Mouse (Mus musculus): ENCODE measurements around the gene Ormdl2. TPM values are rescaled to one million over a fixed set of nuclear protein-coding genes. Genes with fewer than 3 reads are reported as not detected.

The Ormdl2 gene
- total RNA-seq (2023), result 19.4 to 26.1 TPM (median 22.5 TPM) in 4 replicates

DNA sequence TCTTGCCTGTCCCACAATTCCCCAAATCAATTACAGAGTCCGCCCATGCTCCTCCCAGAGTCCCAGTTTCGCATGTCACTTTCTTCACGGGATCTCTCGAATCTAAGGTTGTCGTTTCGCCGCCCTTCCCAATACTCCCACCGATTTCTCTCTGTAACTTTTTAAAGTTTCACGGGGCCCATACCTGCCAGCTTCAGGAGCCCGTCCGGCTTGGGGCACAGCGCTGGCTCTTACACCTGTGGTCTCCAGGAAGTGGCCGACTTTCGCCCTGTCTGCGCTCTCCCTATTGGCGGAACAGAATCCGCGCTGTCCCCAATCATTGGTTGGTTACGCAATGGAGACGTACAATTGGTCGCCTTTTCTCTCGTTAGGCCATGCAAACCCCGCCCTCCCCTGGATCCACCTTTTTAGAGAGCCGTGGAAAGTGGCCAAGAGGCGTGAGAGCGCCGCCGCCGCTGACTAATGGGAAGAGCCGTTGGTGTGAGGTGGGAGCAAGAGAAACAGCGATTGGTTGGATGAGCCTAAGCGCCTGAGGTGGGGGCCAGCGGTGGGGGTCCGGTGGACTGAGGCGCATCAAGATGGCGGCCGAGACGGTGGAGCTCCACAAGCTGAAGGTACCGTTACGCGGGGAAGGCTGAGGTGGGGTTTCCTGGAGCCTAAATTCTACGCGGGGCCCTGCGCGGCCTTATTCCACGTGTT is at the start of gene Ormdl2:
Gene Ormdl2 (minus strand): TSS at position 288 of the 699 bp plus-strand sequence.

DNA sequence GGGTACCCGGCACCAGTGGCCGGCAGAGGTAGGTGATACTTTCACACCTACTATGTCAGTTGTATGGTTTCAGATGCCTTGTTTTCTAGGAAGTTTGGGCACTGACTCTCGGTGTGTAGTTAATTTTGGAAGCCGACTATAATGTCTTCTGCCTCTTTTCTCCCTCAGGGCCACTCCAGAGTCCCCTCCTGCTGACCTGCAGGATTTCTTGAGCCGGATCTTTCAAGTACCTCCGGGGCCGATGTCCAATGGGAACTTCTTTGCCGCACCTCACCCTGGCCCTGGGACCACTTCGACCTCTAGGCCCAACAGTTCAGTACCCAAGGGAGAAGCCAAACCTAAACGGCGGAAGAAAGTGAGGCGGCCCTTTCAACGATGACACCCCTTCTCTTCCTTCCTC is 4.4 kb downstream of the Ormdl2 start, which contains the start of gene Sarnp:
Gene Sarnp (plus strand): TSS at position 301 of the 400 bp plus-strand sequence.

DNA sequence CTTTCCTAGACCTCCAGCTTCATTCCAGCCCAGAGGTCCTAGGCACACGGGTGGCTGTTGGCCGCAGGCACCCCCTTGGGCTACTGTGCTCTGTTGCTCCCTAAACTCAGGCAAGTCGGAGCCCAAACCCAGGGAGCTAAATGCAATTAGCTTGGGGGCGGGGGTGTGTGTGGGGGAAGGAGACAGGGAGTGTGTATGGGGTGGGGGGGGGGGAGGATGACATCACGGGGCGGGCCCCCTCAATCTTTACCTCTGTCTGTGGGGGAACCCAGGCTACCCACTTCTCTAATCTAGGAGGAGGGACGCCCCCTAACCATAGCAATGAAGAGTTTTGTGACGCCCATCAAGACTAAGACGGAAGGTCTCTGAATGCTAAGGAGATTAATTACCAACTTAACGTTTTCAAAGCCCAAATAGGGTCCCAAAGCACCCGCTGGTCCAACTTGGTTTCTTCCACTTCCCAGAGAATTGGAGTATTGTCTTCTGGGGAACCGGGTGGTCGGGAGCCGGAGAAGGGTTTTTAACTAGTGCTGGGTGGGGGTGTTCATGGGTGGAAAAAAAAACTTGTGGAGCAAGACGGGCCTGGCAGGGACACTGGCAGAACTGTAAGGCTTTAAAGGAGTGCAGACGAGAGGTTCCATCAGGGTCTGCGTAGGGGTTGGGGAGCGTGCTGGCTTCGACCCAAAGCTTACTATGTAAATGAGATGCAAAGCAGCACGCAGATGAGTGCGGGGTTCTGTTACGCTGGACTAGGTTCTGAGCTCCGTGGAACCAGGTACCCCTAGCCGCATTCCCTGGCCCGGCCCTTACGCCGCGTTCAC is 17.0 kb downstream of the Ormdl2 start, which contains the start of gene Tmem198b:
Gene Tmem198b (minus strand): TSS at position 100 of the 821 bp plus-strand sequence.

DNA sequence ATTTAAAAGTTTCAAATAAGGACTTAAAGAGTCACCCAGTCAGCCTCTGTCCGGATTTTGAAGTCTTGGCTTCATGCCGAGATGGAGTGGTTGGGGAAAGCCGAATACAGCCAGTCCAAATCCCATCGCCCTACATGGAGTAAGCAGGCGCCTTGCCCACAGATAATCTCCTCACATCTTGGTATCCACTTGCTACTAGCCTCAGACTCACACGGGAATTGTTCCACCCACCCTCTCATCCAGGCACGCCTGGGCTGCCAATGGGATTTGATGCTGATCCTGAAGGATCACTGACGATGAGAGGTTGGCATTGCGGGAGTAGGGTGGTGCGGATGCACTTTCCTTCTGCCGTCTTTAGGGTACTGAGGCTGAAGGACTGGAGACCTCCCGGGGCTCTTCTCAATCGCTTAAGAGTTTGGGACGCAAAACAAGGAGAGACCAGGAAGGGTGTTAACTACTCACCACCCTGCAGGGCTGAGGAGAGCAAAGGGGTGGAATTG is 17.6 kb downstream of the Ormdl2 start, which contains the start of gene Dnajc14:
Gene Dnajc14 (plus strand): TSS at position 292 of the 500 bp plus-strand sequence.

DNA sequence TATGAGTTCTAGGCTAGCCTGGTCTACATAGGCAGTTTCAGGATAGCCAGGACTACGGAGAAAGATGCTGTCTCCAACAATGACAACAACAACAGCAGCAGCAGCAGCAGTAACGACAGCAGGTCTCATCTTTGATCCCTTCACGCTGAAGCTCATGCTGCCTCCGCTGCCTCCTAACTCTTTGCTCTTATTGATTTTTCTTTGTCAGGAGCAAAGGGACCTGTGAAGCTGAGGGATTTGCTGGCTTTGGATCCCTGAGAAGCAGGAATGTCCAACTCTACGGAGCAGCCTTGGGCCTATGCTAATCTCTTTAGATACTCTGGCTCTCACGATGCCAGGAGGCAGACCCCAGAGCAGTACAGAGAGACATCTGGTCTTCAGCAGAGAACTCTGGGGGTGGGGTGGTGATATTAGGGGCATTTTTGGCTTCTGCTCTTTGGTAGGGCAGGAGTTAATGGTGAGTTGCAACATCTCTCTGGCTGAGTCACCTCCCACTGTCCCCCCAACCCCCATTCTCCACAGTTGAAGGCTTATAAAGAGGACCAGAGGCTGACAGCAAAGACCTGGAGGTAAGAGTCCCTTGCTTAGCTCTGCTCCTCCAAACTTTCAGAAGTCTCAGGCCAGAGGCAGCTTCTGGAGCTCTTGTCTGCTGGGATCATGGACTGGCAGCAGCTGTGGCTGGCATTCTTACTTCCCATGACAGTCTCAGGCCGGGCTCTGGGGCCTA is 30.9 kb downstream of the Ormdl2 start, which contains the start of gene Mmp19:
Gene Mmp19 (plus strand): TSS at position 513 of the 727 bp plus-strand sequence.

Other genes with a start within 250 kb of the Ormdl2 start
- gene Erbb3, start 232.0 kb downstream of the Ormdl2 start, total RNA-seq (2023), result 1.0 to 1.2 TPM (median 1.1 TPM) in 4 replicates
- gene Rps26, start 194.9 kb downstream of the Ormdl2 start, total RNA-seq (2023), result 1,181 to 1,252 TPM (median 1,193 TPM) in 4 replicates
- 0.19 to 0.27 TPM in 2 of 4 replicates, not detected in the others for gene Ikzf4, start 175.7 kb downstream of the Ormdl2 start, total RNA-seq (2023)
- 6.8 to 8.6 TPM (median 7.5 TPM) in 4 replicates for gene Suox, start 147.6 kb downstream of the Ormdl2 start, total RNA-seq (2023)
- gene Rab5b, start 125.4 kb downstream of the Ormdl2 start, total RNA-seq (2023), result 54.8 to 63.6 TPM (median 59.7 TPM) in 4 replicates
- gene Pmel, start 117.5 kb downstream of the Ormdl2 start, total RNA-seq (2023), result 0.54 to 2.0 TPM (median 0.80 TPM) in 4 replicates
- gene Cdk2, start 116.6 kb downstream of the Ormdl2 start, total RNA-seq (2023), result 51.3 to 55.3 TPM (median 52.6 TPM) in 4 replicates
- 172 to 181 TPM (median 175 TPM) in 4 replicates for gene Dgka, start 76.8 kb downstream of the Ormdl2 start, total RNA-seq (2023)
- gene Pym1, start 73.8 kb downstream of the Ormdl2 start, total RNA-seq (2023), result 36.5 to 49.4 TPM (median 42.4 TPM) in 4 replicates
- gene Mmp19, start 30.7 kb downstream of the Ormdl2 start, total RNA-seq (2023), result 0.24 to 0.47 TPM in 2 of 4 replicates, not detected in the others
- 65.7 to 75.6 TPM (median 69.1 TPM) in 4 replicates for gene Dnajc14, start 17.6 kb downstream of the Ormdl2 start, total RNA-seq (2023)
- gene Tmem198b, start 17.3 kb downstream of the Ormdl2 start, total RNA-seq (2023), result 11.7 to 17.1 TPM (median 14.3 TPM) in 4 replicates
- 52.6 to 60.7 TPM (median 55.2 TPM) in 4 replicates for gene Sarnp, start 4.3 kb downstream of the Ormdl2 start, total RNA-seq (2023)
- gene Gdf11, start 70.1 kb upstream of the Ormdl2 start, total RNA-seq (2023), result 51.4 to 56.9 TPM (median 52.5 TPM) in 4 replicates
- 0.81 to 1.1 TPM (median 0.97 TPM) in 3 of 4 replicates, not detected in the other for gene Cd63, start 79.3 kb upstream of the Ormdl2 start, total RNA-seq (2023)
- 6.8 to 13.1 TPM (median 7.4 TPM) in 4 replicates for gene Rdh5, start 101.2 kb upstream of the Ormdl2 start, total RNA-seq (2023)
- 62.0 to 76.3 TPM (median 67.9 TPM) in 4 replicates for gene Bloc1s1, start 102.4 kb upstream of the Ormdl2 start, total RNA-seq (2023)
- 0.27 TPM in 1 of 4 replicates, not detected in the others for gene Itga7, start 112.2 kb upstream of the Ormdl2 start, total RNA-seq (2023)
- gene Mettl7b, start 139.3 kb upstream of the Ormdl2 start, total RNA-seq (2023), result not detected in 4 replicates
- gene Olfr9, start 167.8 kb upstream of the Ormdl2 start, total RNA-seq (2023), result not detected in 4 replicates
- gene Olfr763, start 189.1 kb upstream of the Ormdl2 start, total RNA-seq (2023), result not detected in 4 replicates
- gene Olfr764-ps1, start 218.3 kb upstream of the Ormdl2 start, total RNA-seq (2023), result not detected in 4 replicates
- not detected in 4 replicates for gene Olfr765, start 228.4 kb upstream of the Ormdl2 start, total RNA-seq (2023)
- not detected in 4 replicates for gene Olfr766-ps1, start 247.3 kb upstream of the Ormdl2 start, total RNA-seq (2023)

All from B cell, adult 62 days (primary cell).